Mouse (Mus musculus): ENCODE results near the gene Chmp4b. TPM values are rescaled to one million over a fixed set of nuclear protein-coding genes. Genes with fewer than 3 reads are reported as not detected.

The Chmp4b gene
- polyA plus RNA-seq, 1 experiment from 2014 or later = 9.9 TPM

DNA sequence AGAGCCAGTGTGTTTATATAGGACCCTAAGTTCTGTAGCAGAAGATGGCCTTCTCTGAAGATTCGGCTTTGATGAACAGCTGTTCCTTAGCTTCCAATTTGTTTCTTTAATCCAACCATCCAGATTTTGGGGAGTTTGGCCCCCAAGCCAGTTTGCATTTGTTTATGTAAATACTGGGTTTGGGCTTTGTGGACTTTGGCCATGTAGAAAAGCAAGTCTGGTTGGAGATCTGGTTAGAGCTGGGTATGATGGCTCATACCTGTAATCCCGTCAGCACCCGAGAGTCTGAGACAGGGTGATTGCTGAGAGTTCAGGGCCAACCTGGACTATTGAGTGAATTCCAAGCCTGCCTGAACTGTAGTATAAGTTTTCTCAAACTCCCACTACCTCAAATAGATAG, 34.3 kb downstream of the Chmp4b start:
- Histone ChIP-seq H3K27ac (ENCODE audit: low read length) (no peak overlapping the region), H3K4me1 (ENCODE audit: control insufficient read depth, low read depth, low read length) (peaks cover 5% of the 10 kb centered on the region), H3K4me3 (ENCODE audit: low read depth, low read length) (no peak overlapping the region), H3K9me3 (replicated peaks; ENCODE audit: control insufficient read depth, low read length) (no peaks in the 10 kb centered on the region), H3K36me3 (ENCODE audit: control insufficient read depth, insufficient read depth) (peaks cover 13% of the 10 kb centered on the region), H3K9ac (ENCODE audit: low read depth, low read length) (no peak overlapping the region), H3K27me3 (ENCODE audit: control insufficient read depth, insufficient read depth, low read depth, low read length) (no peaks in the 10 kb centered on the region), H3K4me2 (ENCODE audit: low read depth, low read length) (no peak overlapping the region)
- 78% methylated on average over 3 of the region's 3 CpGs for WGBS (ENCODE audit: insufficient replicate concordance)
- no peak for ATAC-seq (ENCODE audit: low read depth)

DNA sequence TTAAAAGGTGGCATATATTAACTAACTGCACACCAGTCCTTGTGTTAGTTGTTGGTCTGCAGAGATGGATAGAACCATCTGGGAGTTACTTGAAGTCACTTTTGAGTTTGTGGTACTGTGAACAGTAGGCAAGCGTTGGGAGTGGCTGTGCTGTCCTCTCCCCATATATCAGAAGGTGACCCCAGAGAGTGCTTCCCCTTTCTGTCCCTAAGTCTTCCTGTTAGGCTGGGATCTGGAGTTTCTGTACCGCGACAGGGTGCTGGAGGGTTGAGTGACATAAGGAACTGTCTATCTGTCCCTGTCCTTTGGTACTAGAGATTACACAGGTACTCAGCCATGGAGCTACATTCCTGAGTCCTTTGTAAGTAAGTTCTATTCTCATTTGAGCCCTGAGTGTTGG, 35.3 kb downstream of the Chmp4b start:
- Histone ChIP-seq H3K9ac (ENCODE audit: low read depth, low read length) (no peak overlapping the region), H3K4me3 (ENCODE audit: low read depth, low read length) (no peak overlapping the region), H3K36me3 (ENCODE audit: control insufficient read depth, insufficient read depth) (peaks cover 17% of the 10 kb centered on the region), H3K27me3 (ENCODE audit: control insufficient read depth, insufficient read depth, low read depth, low read length) (no peaks in the 10 kb centered on the region), H3K27ac (ENCODE audit: low read length) (no peak overlapping the region), H3K4me1 (ENCODE audit: control insufficient read depth, low read depth, low read length) (peaks cover 5% of the 10 kb centered on the region), H3K9me3 (replicated peaks; ENCODE audit: control insufficient read depth, low read length) (no peaks in the 10 kb centered on the region), H3K4me2 (ENCODE audit: low read depth, low read length) (no peak overlapping the region)
- 30% methylated on average over 3 of the region's 3 CpGs for WGBS (ENCODE audit: insufficient replicate concordance)
- ATAC-seq (ENCODE audit: low read depth) = no peak

DNA sequence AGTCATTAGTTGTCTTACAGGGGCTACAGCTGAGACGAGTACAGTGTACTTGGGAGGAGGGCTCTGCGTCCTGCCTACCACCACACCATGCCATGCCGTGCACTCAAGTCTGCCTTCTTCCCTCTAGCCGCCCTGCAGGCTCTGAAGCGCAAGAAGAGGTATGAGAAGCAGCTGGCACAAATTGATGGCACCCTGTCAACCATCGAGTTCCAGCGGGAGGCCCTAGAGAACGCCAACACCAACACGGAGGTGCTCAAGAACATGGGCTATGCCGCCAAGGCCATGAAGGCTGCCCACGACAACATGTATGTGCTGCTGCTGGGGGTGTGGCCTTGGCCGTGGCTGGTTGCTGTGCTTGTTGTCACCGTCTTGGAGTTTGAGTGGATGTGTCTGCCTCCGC, 37.9 kb downstream of the Chmp4b start:
- H3K4me1 ChIP-seq (ENCODE audit: control insufficient read depth, low read depth, low read length) = peaks cover 5% of the 10 kb centered on the region
- WGBS (ENCODE audit: insufficient replicate concordance) = 85% methylated on average over 14 of the region's 14 CpGs
- H3K4me2 ChIP-seq (ENCODE audit: low read depth, low read length) = no peak overlapping the region
- no peaks in the 10 kb centered on the region for H3K9me3 ChIP-seq (replicated peaks; ENCODE audit: control insufficient read depth, low read length)
- H3K4me3 ChIP-seq (ENCODE audit: low read depth, low read length) = no peak overlapping the region
- no peak for ATAC-seq (ENCODE audit: low read depth)
- no peak overlapping the region for H3K9ac ChIP-seq (ENCODE audit: low read depth, low read length)
- no peak overlapping the region for H3K27ac ChIP-seq (ENCODE audit: low read length)
- H3K27me3 ChIP-seq (ENCODE audit: control insufficient read depth, insufficient read depth, low read depth, low read length) = no peaks in the 10 kb centered on the region
- peaks cover 25% of the 10 kb centered on the region for H3K36me3 ChIP-seq (ENCODE audit: control insufficient read depth, insufficient read depth)

DNA sequence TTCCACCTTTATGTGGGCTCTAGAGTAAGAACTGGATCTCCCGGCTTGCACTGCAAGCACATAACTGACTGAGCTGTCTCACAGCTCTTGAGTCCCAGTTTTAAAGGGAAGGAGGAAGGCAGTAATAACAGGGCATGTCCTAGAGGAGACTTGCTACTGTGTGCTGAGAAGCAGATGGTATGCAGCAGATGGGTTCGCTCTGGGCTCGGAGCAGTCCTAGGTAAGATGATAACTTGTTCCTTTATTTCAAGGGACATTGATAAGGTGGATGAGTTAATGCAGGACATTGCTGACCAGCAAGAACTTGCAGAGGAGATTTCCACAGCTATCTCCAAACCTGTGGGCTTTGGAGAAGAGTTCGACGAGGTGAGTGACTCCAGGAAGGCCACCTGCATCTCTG, 39.5 kb downstream of the Chmp4b start:
- Histone ChIP-seq H3K36me3 (ENCODE audit: control insufficient read depth, insufficient read depth) (peaks cover 33% of the 10 kb centered on the region), H3K9me3 (replicated peaks; ENCODE audit: control insufficient read depth, low read length) (no peaks in the 10 kb centered on the region), H3K4me2 (ENCODE audit: low read depth, low read length) (no peak overlapping the region), H3K27me3 (ENCODE audit: control insufficient read depth, insufficient read depth, low read depth, low read length) (no peaks in the 10 kb centered on the region), H3K9ac (ENCODE audit: low read depth, low read length) (no peak overlapping the region), H3K4me3 (ENCODE audit: low read depth, low read length) (no peak overlapping the region), H3K27ac (ENCODE audit: low read length) (no peak overlapping the region), H3K4me1 (ENCODE audit: control insufficient read depth, low read depth, low read length) (peaks cover 2% of the 10 kb centered on the region)
- 81% methylated on average over 5 of the region's 5 CpGs for WGBS (ENCODE audit: insufficient replicate concordance)
- no peak for ATAC-seq (ENCODE audit: low read depth)

DNA sequence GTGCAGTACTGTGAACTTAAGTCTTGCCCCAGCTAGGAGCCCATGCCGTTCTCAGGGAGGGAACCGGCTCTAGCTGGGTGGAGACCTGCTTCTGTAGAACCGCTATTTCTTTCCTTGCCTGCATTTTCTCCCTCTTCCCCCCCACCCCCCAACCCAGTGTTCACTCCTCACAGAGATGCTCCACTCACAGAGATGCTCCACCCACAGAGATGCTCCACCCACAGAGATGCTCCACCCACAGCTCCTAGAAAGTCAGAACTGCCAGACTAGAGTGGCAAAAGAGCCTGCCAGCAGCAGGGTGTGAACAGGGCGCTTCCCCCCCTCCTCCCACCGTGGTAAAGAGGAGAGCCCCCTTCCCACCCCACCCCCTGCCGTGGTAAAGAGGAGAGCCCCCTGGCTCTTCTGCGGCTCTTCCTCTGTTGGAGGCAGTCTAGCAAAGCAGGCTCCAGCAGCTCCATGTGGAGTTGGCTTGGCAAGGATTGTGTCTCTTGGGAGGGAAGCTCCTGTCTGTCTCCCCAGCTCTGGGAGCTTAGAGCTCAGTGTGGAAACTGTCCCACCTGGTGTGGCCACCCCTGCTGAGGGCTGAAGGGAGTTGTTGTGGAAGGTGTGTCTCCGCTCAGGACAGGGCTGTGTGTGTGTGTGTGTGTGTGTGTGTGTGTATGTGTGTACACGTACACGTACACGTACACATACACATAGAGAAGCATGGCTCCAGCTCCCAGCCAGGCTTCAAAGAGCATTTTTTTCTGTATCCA, 41.9 kb downstream of the Chmp4b start:
- H3K9ac ChIP-seq (ENCODE audit: low read depth, low read length) = no peak overlapping the region
- 84% methylated on average over 10 of the region's 11 CpGs for WGBS (ENCODE audit: insufficient replicate concordance)
- no peak overlapping the region for H3K4me2 ChIP-seq (ENCODE audit: low read depth, low read length)
- no peaks in the 10 kb centered on the region for H3K27me3 ChIP-seq (ENCODE audit: control insufficient read depth, insufficient read depth, low read depth, low read length)
- no peaks in the 10 kb centered on the region for H3K4me1 ChIP-seq (ENCODE audit: control insufficient read depth, low read depth, low read length)
- no peak overlapping the region for H3K4me3 ChIP-seq (ENCODE audit: low read depth, low read length)
- ATAC-seq (ENCODE audit: low read depth) = no peak
- peaks cover 33% of the 10 kb centered on the region for H3K36me3 ChIP-seq (ENCODE audit: control insufficient read depth, insufficient read depth)
- no peak overlapping the region for H3K27ac ChIP-seq (ENCODE audit: low read length)
- no peaks in the 10 kb centered on the region for H3K9me3 ChIP-seq (replicated peaks; ENCODE audit: control insufficient read depth, low read length)

DNA sequence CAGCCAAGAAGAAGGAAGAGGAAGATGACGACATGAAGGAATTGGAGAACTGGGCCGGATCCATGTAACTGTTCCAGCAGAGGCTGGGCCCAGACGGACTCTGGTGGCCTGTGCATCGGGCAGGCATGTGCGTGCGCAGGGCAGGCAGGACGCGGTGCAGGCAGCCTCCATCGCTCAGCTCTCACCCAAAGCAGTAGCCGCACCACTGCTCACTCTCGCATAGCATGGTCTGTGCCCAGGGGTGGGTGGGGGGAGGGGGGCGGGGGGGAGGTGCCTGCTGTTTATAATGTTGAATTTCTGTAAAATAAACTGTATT, 42.4 kb downstream of the Chmp4b start:
- no peak overlapping the region for H3K27ac ChIP-seq (ENCODE audit: low read length)
- no peaks in the 10 kb centered on the region for H3K27me3 ChIP-seq (ENCODE audit: control insufficient read depth, insufficient read depth, low read depth, low read length)
- no peak overlapping the region for H3K4me2 ChIP-seq (ENCODE audit: low read depth, low read length)
- ATAC-seq (ENCODE audit: low read depth) = no peak
- H3K9ac ChIP-seq (ENCODE audit: low read depth, low read length) = no peak overlapping the region
- WGBS (ENCODE audit: insufficient replicate concordance) = 89% methylated on average over 12 of the region's 12 CpGs
- peaks cover 33% of the 10 kb centered on the region for H3K36me3 ChIP-seq (ENCODE audit: control insufficient read depth, insufficient read depth)
- H3K4me1 ChIP-seq (ENCODE audit: control insufficient read depth, low read depth, low read length) = no peaks in the 10 kb centered on the region
- H3K9me3 ChIP-seq (replicated peaks; ENCODE audit: control insufficient read depth, low read length) = no peaks in the 10 kb centered on the region
- no peak overlapping the region for H3K4me3 ChIP-seq (ENCODE audit: low read depth, low read length)

DNA sequence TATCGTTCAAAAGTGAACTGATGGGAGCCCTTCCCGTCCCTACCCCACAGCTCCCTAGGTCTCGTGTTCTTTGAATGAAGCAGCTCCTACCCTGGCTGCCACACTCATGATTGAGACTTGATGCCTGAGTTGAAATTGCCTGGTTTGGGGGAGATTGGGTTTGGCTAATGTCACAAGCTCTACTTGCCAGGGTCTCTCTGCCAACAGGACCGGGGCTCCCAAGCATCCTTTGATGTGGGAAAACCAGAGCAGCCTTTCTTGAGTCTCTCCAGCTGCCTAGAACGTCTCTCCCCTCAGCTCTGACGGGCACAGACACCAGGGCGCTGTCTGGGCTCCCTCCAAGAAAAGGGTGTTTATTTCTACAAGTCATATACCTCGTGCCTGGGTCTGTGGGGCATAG, 44.2 kb downstream of the Chmp4b start:
- Histone ChIP-seq H3K4me1 (ENCODE audit: control insufficient read depth, low read depth, low read length) (no peaks in the 10 kb centered on the region), H3K4me3 (ENCODE audit: low read depth, low read length) (no peak overlapping the region), H3K4me2 (ENCODE audit: low read depth, low read length) (no peak overlapping the region), H3K27ac (ENCODE audit: low read length) (no peak overlapping the region), H3K9ac (ENCODE audit: low read depth, low read length) (no peak overlapping the region), H3K9me3 (replicated peaks; ENCODE audit: control insufficient read depth, low read length) (no peaks in the 10 kb centered on the region), H3K27me3 (ENCODE audit: control insufficient read depth, insufficient read depth, low read depth, low read length) (no peaks in the 10 kb centered on the region), H3K36me3 (ENCODE audit: control insufficient read depth, insufficient read depth) (peaks cover 20% of the 10 kb centered on the region)
- ATAC-seq (ENCODE audit: low read depth) = no peak
- 74% methylated on average over 8 of the region's 8 CpGs for WGBS (ENCODE audit: insufficient replicate concordance)

DNA sequence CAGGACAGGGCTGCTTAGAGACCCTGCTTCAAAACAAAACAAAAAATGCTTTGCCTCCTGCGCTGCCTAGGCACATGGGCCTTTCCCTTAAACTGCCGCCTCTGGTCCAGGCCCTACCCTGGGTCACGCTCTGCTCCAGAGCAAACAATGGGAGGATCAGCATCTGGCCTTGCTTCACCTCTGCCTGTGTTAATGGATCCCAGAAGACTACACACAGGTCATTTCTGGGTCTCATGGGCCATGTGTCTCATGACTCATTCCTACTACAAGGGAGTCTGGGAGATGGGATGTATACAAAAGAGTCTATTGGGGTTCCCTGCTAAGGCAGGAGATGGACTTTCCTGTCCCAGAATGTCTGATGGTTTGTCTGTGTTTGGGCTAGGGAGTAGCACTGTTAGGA, 45.2 kb downstream of the Chmp4b start:
- Histone ChIP-seq H3K4me3 (ENCODE audit: low read depth, low read length) (no peak overlapping the region), H3K9me3 (replicated peaks; ENCODE audit: control insufficient read depth, low read length) (no peaks in the 10 kb centered on the region), H3K27me3 (ENCODE audit: control insufficient read depth, insufficient read depth, low read depth, low read length) (no peaks in the 10 kb centered on the region), H3K36me3 (ENCODE audit: control insufficient read depth, insufficient read depth) (peaks cover 16% of the 10 kb centered on the region), H3K4me1 (ENCODE audit: control insufficient read depth, low read depth, low read length) (no peaks in the 10 kb centered on the region), H3K27ac (ENCODE audit: low read length) (no peak overlapping the region), H3K4me2 (ENCODE audit: low read depth, low read length) (no peak overlapping the region), H3K9ac (ENCODE audit: low read depth, low read length) (no peak overlapping the region)
- ATAC-seq (ENCODE audit: low read depth) = no peak
- WGBS (ENCODE audit: insufficient replicate concordance) = 77% methylated on average over 3 of the region's 3 CpGs

DNA sequence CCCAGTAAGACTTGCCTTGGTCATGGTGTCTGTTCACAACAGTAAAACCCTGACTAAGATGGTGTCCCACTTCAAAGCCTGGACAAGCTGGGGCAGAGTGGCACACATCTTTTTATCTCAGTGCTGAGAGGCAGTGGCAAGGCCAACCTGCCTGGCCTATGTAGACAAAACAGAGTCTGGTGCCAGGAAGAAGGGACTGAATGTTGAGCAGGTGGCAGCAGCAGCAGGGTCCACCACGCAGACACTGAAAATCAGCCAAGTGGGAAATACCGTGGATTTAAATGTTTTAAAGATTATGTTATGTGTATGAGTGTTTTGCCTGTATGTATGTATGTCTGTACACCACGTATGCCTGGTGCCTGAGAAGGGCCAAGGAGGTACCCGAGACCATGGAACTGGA, 47.9 kb downstream of the Chmp4b start:
- no peaks in the 10 kb centered on the region for H3K27me3 ChIP-seq (ENCODE audit: control insufficient read depth, insufficient read depth, low read depth, low read length)
- no peak overlapping the region for H3K9ac ChIP-seq (ENCODE audit: low read depth, low read length)
- H3K4me2 ChIP-seq (ENCODE audit: low read depth, low read length) = no peak overlapping the region
- H3K27ac ChIP-seq (ENCODE audit: low read length) = no peak overlapping the region
- no peak overlapping the region for H3K4me3 ChIP-seq (ENCODE audit: low read depth, low read length)
- WGBS (ENCODE audit: insufficient replicate concordance) = 81% methylated on average over 4 of the region's 4 CpGs
- no peaks in the 10 kb centered on the region; the same call in 1 of the 2 replicates for H3K4me1 ChIP-seq (ENCODE audit: control insufficient read depth, low read depth, low read length)
- H3K9me3 ChIP-seq (replicated peaks; ENCODE audit: control insufficient read depth, low read length) = no peaks in the 10 kb centered on the region
- peaks cover 8% of the 10 kb centered on the region for H3K36me3 ChIP-seq (ENCODE audit: control insufficient read depth, insufficient read depth)
- no peak for ATAC-seq (ENCODE audit: low read depth)
